Mouse (Mus musculus): ENCODE measurements around the gene Tmem86a. TPM values are rescaled to one million over a fixed set of nuclear protein-coding genes. Genes with fewer than 3 reads are reported as not detected.

The Tmem86a gene
- total RNA-seq, 1 experiment, result 1.1 TPM

- no peaks in the 10 kb centered on the region for H3K9me3 ChIP-seq (ENCODE audit: control insufficient read depth, insufficient read depth, low read depth, low read length)
- H3K36me3 ChIP-seq (ENCODE audit: control insufficient read depth, insufficient read depth, low read length, poor library complexity, severe bottlenecking), result no peaks in the 10 kb centered on the region
- H3K27ac ChIP-seq (ENCODE audit: insufficient read depth, low read depth, low read length, poor library complexity, severe bottlenecking), result no peak overlapping the region
- no peak overlapping the region for H3K9ac ChIP-seq (ENCODE audit: insufficient read depth, low read depth, low read length, poor library complexity, severe bottlenecking)
- H3K4me3 ChIP-seq (ENCODE audit: insufficient read depth in 1 of 2, low read depth in 1 of 2, low read length in 2 of 2, poor library complexity in 1 of 2, severe bottlenecking in 1 of 2), result no peak overlapping the region
- TF ChIP-seq CHD2 (IDR thresholded peaks at IDR 0.05; ENCODE audit: low read depth, low read length), result no peak
- no peak for TF ChIP-seq MAFK (IDR thresholded peaks at IDR 0.05; ENCODE audit: insufficient read depth, low read depth, low read length)
- TF ChIP-seq ZC3H11A (IDR thresholded peaks at IDR 0.05; ENCODE audit: borderline replicate concordance, low read depth, low read length), result no peak
- no peak for TF ChIP-seq HCFC1 (IDR thresholded peaks at IDR 0.05; ENCODE audit: borderline replicate concordance, insufficient read depth, low read length)
- TF ChIP-seq ZNF384 (IDR thresholded peaks at IDR 0.05; ENCODE audit: low read depth, low read length), result no peak
- in situ Hi-C loops (cut with MboI; ENCODE audit: low sequenced_read_pairs in 2 of 2, unreplicated experiment in 2 of 2), result no loop called here
- peaks cover 4 to 10% of the 10 kb centered on the region in 2 experiments; a peak in 3 of 4 replicates for H3K4me1 ChIP-seq (ENCODE audit: control insufficient read depth in 2 of 2, insufficient read depth in 2 of 2, low read length in 2 of 2, poor library complexity in 1 of 2)
- no peak for DNase-seq (ENCODE audit: low read depth, low spot score)
Observed at GRCm38 (mm10) chr7:47093935-47094334, 43.5 kb downstream of the Tmem86a start.

- DNase-seq (ENCODE audit: low read depth, low spot score), result no peak
- H3K27ac ChIP-seq (ENCODE audit: insufficient read depth, low read depth, low read length, poor library complexity, severe bottlenecking), result no peak overlapping the region
- H3K9me3 ChIP-seq (ENCODE audit: control insufficient read depth, insufficient read depth, low read depth, low read length), result no peaks in the 10 kb centered on the region
- in situ Hi-C loops (cut with MboI; ENCODE audit: low sequenced_read_pairs in 2 of 2, unreplicated experiment in 2 of 2), result no loop called here
- no peak overlapping the region for H3K9ac ChIP-seq (ENCODE audit: insufficient read depth, low read depth, low read length, poor library complexity, severe bottlenecking)
- no peaks in the 10 kb centered on the region for H3K36me3 ChIP-seq (ENCODE audit: control insufficient read depth, insufficient read depth, low read length, poor library complexity, severe bottlenecking)
- TF ChIP-seq ZC3H11A (IDR thresholded peaks at IDR 0.05; ENCODE audit: borderline replicate concordance, low read depth, low read length) (no peak), CHD2 (IDR thresholded peaks at IDR 0.05; ENCODE audit: low read depth, low read length) (no peak)
- no peak overlapping the region for H3K4me3 ChIP-seq (ENCODE audit: insufficient read depth in 1 of 2, low read depth in 1 of 2, low read length in 2 of 2, poor library complexity in 1 of 2, severe bottlenecking in 1 of 2)
- H3K4me1 ChIP-seq (ENCODE audit: control insufficient read depth in 2 of 2, insufficient read depth in 2 of 2, low read length in 2 of 2, poor library complexity in 1 of 2), result peaks cover 4 to 10% of the 10 kb centered on the region in 2 experiments; a peak in 3 of 4 replicates
Observed at GRCm38 (mm10) chr7:47094969-47095368, 44.6 kb downstream of the Tmem86a start.

DNA sequence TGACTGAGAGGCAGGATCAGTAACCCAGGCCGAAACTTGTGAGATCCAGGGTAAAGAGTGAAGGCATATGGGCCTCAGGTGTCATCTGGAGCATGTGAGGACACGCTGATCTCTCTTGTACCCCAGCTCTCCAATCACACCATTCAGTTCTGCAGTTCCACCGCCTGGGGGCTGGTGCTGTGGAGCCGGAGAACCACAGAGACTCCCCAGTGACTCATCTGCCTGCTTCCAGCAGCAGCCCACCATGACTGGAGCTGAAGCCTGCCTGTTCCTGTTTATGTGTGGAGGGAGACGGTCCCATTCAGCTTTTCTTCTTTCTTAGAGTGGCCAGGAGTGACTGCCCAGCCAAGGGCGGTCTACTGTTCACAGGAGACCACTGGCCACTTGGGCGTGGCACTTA lies 47.6 kb downstream of the Tmem86a start:
- no peaks in the 10 kb centered on the region for H3K36me3 ChIP-seq (ENCODE audit: control insufficient read depth, insufficient read depth, low read length, poor library complexity, severe bottlenecking)
- H3K9me3 ChIP-seq (ENCODE audit: control insufficient read depth, insufficient read depth, low read depth, low read length), result no peaks in the 10 kb centered on the region
- H3K9ac ChIP-seq (ENCODE audit: insufficient read depth, low read depth, low read length, poor library complexity, severe bottlenecking), result no peak overlapping the region
- no peak overlapping the region for H3K4me3 ChIP-seq (ENCODE audit: insufficient read depth in 1 of 2, low read depth in 1 of 2, low read length in 2 of 2, poor library complexity in 1 of 2, severe bottlenecking in 1 of 2)
- in situ Hi-C loops (cut with MboI; ENCODE audit: low sequenced_read_pairs in 2 of 2, unreplicated experiment in 2 of 2), result no loop called here
- H3K4me1 ChIP-seq (ENCODE audit: control insufficient read depth in 2 of 2, insufficient read depth in 2 of 2, low read length in 2 of 2, poor library complexity in 1 of 2), result peaks cover 4 to 10% of the 10 kb centered on the region in 2 experiments; a peak in 3 of 4 replicates
- no peak overlapping the region for H3K27ac ChIP-seq (ENCODE audit: insufficient read depth, low read depth, low read length, poor library complexity, severe bottlenecking)
- DNase-seq (ENCODE audit: low read depth, low spot score), result no peak
- TF ChIP-seq HCFC1 (IDR thresholded peaks at IDR 0.05; ENCODE audit: borderline replicate concordance, insufficient read depth, low read length) (no peak), ZC3H11A (IDR thresholded peaks at IDR 0.05; ENCODE audit: borderline replicate concordance, low read depth, low read length) (no peak), CHD2 (IDR thresholded peaks at IDR 0.05; ENCODE audit: low read depth, low read length) (no peak), MAFK (IDR thresholded peaks at IDR 0.05; ENCODE audit: insufficient read depth, low read depth, low read length) (no peak), ZNF384 (IDR thresholded peaks at IDR 0.05; ENCODE audit: low read depth, low read length) (no peak)

GRCm38 (mm10) chr7:47099306-47099705 lies 48.9 kb downstream of the Tmem86a start:
- DNase-seq (ENCODE audit: low read depth, low spot score), result no peak
- TF ChIP-seq MAFK (IDR thresholded peaks at IDR 0.05; ENCODE audit: insufficient read depth, low read depth, low read length) (no peak), ZC3H11A (IDR thresholded peaks at IDR 0.05; ENCODE audit: borderline replicate concordance, low read depth, low read length) (no peak), CHD2 (IDR thresholded peaks at IDR 0.05; ENCODE audit: low read depth, low read length) (no peak), HCFC1 (IDR thresholded peaks at IDR 0.05; ENCODE audit: borderline replicate concordance, insufficient read depth, low read length) (no peak), ZNF384 (IDR thresholded peaks at IDR 0.05; ENCODE audit: low read depth, low read length) (no peak)

DNA sequence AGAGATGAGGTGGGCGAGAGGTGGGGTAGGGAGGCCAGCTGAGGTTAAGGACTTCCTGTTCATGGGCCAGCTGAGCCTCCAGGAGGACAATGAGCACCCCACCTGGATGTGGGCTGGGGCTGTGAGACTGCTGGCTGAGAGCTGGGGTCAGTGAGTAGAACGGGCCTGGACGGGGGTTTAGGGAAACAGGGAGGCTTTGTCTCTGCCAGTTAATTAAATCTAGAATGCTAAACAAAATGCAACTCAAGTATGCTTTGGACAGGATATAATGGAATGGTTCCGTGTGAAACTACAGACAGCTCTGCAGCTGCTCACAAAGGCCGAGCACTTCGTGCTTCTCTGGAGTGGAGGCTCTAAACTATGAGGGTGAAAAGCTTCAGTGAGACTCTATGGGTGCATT lies 50.2 kb downstream of the Tmem86a start:
- no peak for TF ChIP-seq ZC3H11A (IDR thresholded peaks at IDR 0.05; ENCODE audit: borderline replicate concordance, low read depth, low read length)
- TF ChIP-seq HCFC1 (IDR thresholded peaks at IDR 0.05; ENCODE audit: borderline replicate concordance, insufficient read depth, low read length), result no peak
- no peak for TF ChIP-seq MAFK (IDR thresholded peaks at IDR 0.05; ENCODE audit: insufficient read depth, low read depth, low read length)
- no peak for TF ChIP-seq ZNF384 (IDR thresholded peaks at IDR 0.05; ENCODE audit: low read depth, low read length)
- no peak overlapping the region for H3K4me3 ChIP-seq (ENCODE audit: insufficient read depth in 1 of 2, low read depth in 1 of 2, low read length in 2 of 2, poor library complexity in 1 of 2, severe bottlenecking in 1 of 2)
- no peak overlapping the region for H3K27ac ChIP-seq (ENCODE audit: insufficient read depth, low read depth, low read length, poor library complexity, severe bottlenecking)
- DNase-seq (ENCODE audit: low read depth, low spot score), result no peak
- in situ Hi-C loops (cut with MboI; ENCODE audit: low sequenced_read_pairs in 2 of 2, unreplicated experiment in 2 of 2), result no loop called here
- no peaks in the 10 kb centered on the region for H3K9me3 ChIP-seq (ENCODE audit: control insufficient read depth, insufficient read depth, low read depth, low read length)
- H3K9ac ChIP-seq (ENCODE audit: insufficient read depth, low read depth, low read length, poor library complexity, severe bottlenecking), result no peak overlapping the region
- peaks cover 4 to 10% of the 10 kb centered on the region in 2 experiments; a peak in 2 of 4 replicates for H3K4me1 ChIP-seq (ENCODE audit: control insufficient read depth in 2 of 2, insufficient read depth in 2 of 2, low read length in 2 of 2, poor library complexity in 1 of 2)
- no peaks in the 10 kb centered on the region for H3K36me3 ChIP-seq (ENCODE audit: control insufficient read depth, insufficient read depth, low read length, poor library complexity, severe bottlenecking)

More at GRCm38 (mm10) chr7:47099306-47099705, 48.9 kb downstream of the Tmem86a start:
- Histone ChIP-seq H3K4me3 (ENCODE audit: insufficient read depth in 1 of 2, low read depth in 1 of 2, low read length in 2 of 2, poor library complexity in 1 of 2, severe bottlenecking in 1 of 2) (no peak overlapping the region), H3K36me3 (ENCODE audit: control insufficient read depth, insufficient read depth, low read length, poor library complexity, severe bottlenecking) (no peaks in the 10 kb centered on the region), H3K9me3 (ENCODE audit: control insufficient read depth, insufficient read depth, low read depth, low read length) (no peaks in the 10 kb centered on the region), H3K9ac (ENCODE audit: insufficient read depth, low read depth, low read length, poor library complexity, severe bottlenecking) (no peak overlapping the region), H3K4me1 (ENCODE audit: control insufficient read depth in 2 of 2, insufficient read depth in 2 of 2, low read length in 2 of 2, poor library complexity in 1 of 2) (peaks cover 4 to 10% of the 10 kb centered on the region in 2 experiments; a peak in 3 of 4 replicates), H3K27ac (ENCODE audit: insufficient read depth, low read depth, low read length, poor library complexity, severe bottlenecking) (no peak overlapping the region)
- in situ Hi-C loops (cut with MboI; ENCODE audit: low sequenced_read_pairs in 2 of 2, unreplicated experiment in 2 of 2), result no loop called here
